Mouse (Mus musculus) myocyte (in vitro differentiated cells): Measurements from ENCODE around the gene Ldha. TPM values are rescaled to one million over a fixed set of nuclear protein-coding genes. Genes with fewer than 3 reads are reported as not detected.

Source experiments
- H3K27me3 ChIP-seq: one replicate; pipeline ENCODE4 v1.6.1; 2011; ENCODE audit not compliant: control insufficient read depth, insufficient read depth, insufficient read length
- H3K36me3 ChIP-seq: one replicate; pipeline ENCODE4 v1.6.1; 2011; ENCODE audit not compliant: control insufficient read depth, insufficient read depth
- H3K4me2 ChIP-seq: one replicate; pipeline ENCODE4 v1.6.1; 2011; ENCODE audit warnings: low read depth, control low read depth
- H3K4me3 ChIP-seq: one replicate; pipeline ENCODE4 v1.5.1; 2011; ENCODE audit warnings: mild to moderate bottlenecking, control low read depth, moderate library complexity
- H3K79me2 ChIP-seq: one replicate; pipeline ENCODE4 v1.6.1; 2011; ENCODE audit not compliant: control insufficient read depth, insufficient read depth
- H3ac ChIP-seq: one replicate; pipeline ENCODE4 v1.6.1; 2011; ENCODE audit not compliant: control insufficient read depth, insufficient read length
- CEBPB ChIP-seq: IDR thresholded peaks from 2 replicates; pipeline ENCODE4 v1.6.1; 2011; ENCODE audit warnings: mild to moderate bottlenecking, moderate library complexity; ENCODE audit not compliant: poor library complexity, insufficient read depth, severe bottlenecking
- E2F4 ChIP-seq: IDR thresholded peaks from one replicate; pipeline ENCODE4 v1.6.1; 2011; ENCODE audit warnings: mild to moderate bottlenecking, control low read depth, moderate library complexity; ENCODE audit not compliant: insufficient read depth
- MAX ChIP-seq: IDR thresholded peaks from one replicate; pipeline ENCODE4 v1.6.1; 2011; ENCODE audit warnings: low read depth, mild to moderate bottlenecking, control low read depth
- MYOD1 ChIP-seq, 3 experiments: IDR thresholded peaks; one replicate each; pipeline ENCODE4 v1.6.1; 2011; ENCODE audit warnings: control low read depth in 2 of 3, low read depth in 2 of 3, mild to moderate bottlenecking in 2 of 3, moderate library complexity in 1 of 3; ENCODE audit not compliant: insufficient read length in 2 of 3, control insufficient read depth in 1 of 3
- MYOG ChIP-seq, 3 experiments: IDR thresholded peaks; one replicate each; pipeline ENCODE4 v1.6.1; 2011; ENCODE audit warnings: control low read depth in 2 of 3, low read depth in 2 of 3, mild to moderate bottlenecking in 2 of 3; ENCODE audit not compliant: insufficient read length in 2 of 3, control insufficient read depth in 1 of 3, insufficient read depth in 1 of 3
- POLR2A ChIP-seq: IDR thresholded peaks from one replicate; pipeline ENCODE4 v1.6.1; 2011; ENCODE audit warnings: low read depth, mild to moderate bottlenecking, control low read depth, moderate library complexity; ENCODE audit not compliant: insufficient read length
- POLR2AphosphoS2 ChIP-seq: IDR thresholded peaks from one replicate; pipeline ENCODE4 v1.6.1; 2011; ENCODE audit warnings: low read depth, control low read depth; ENCODE audit not compliant: insufficient read length
- REST ChIP-seq: IDR thresholded peaks from one replicate; pipeline ENCODE4 v1.6.1; 2011; ENCODE audit warnings: mild to moderate bottlenecking, control low read depth, moderate library complexity; ENCODE audit not compliant: insufficient read depth, insufficient read length
- SRF ChIP-seq: IDR thresholded peaks from one replicate; pipeline ENCODE4 v1.6.1; 2011; ENCODE audit warnings: low read depth; ENCODE audit not compliant: control insufficient read depth, insufficient read length
- TCF12 ChIP-seq: IDR thresholded peaks from one replicate; pipeline ENCODE4 v1.6.1; 2011; ENCODE audit warnings: mild to moderate bottlenecking, control low read depth; ENCODE audit not compliant: poor library complexity, insufficient read depth, severe bottlenecking
- TCF3 ChIP-seq: IDR thresholded peaks from one replicate; pipeline ENCODE4 v1.6.1; 2011; ENCODE audit warnings: low read depth, control low read depth; ENCODE audit not compliant: insufficient read length
- USF1 ChIP-seq: IDR thresholded peaks from one replicate; pipeline ENCODE4 v1.6.1; 2011; ENCODE audit warnings: low read depth, mild to moderate bottlenecking, control low read depth, moderate library complexity
- polyA plus RNA-seq: library from polyadenylated mRNA; unstranded; fragments of >200 nt; fragmentation: generic; extraction: Trizol; gene quantifications from one replicate; pipeline ENCODE4 v1.2.1, GENCODE M21; 2012; ENCODE audit warnings: missing spikeins

The Ldha gene
- polyA plus RNA-seq, 1 experiment = 1,758 TPM

GRCm38 (mm10) chr7:46834994-46835610 is 6.2 kb upstream of the Ldha start:
- H3ac ChIP-seq = no peak overlapping the region
- H3K79me2 ChIP-seq = no peaks in the 10 kb centered on the region
- H3K4me2 ChIP-seq = no peak overlapping the region

GRCm38 (mm10) chr7:46836357-46836756 is 4.9 kb upstream of the Ldha start:
- Histone ChIP-seq H3K36me3 (no peaks in the 10 kb centered on the region), H3K4me2 (no peak overlapping the region), H3K79me2 (no peaks in the 10 kb centered on the region), H3ac (no peak overlapping the region), H3K4me3 (no peak overlapping the region), H3K27me3 (no peaks in the 10 kb centered on the region)
- TF ChIP-seq CEBPB = no peak
- no peak for TF ChIP-seq POLR2A
- no peak for TF ChIP-seq SRF
- TF ChIP-seq TCF12 = no peak
- no peak for TF ChIP-seq USF1
- TF ChIP-seq MAX = no peak
- no peak for TF ChIP-seq REST
- TF ChIP-seq MYOD1 (IDR thresholded peaks at IDR 0.05; ENCODE audit: control insufficient read depth in 1 of 3, insufficient read length in 2 of 3, low read depth in 2 of 3) = no peak
- no peak for TF ChIP-seq POLR2AphosphoS2

More at GRCm38 (mm10) chr7:46834994-46835610, 6.2 kb upstream of the Ldha start:
- Histone ChIP-seq H3K36me3 (no peaks in the 10 kb centered on the region), H3K4me3 (no peak overlapping the region), H3K27me3 (no peaks in the 10 kb centered on the region)
- peak in 1 of 3 experiments; percentile 9 for TF ChIP-seq MYOD1 (IDR thresholded peaks at IDR 0.05; ENCODE audit: control insufficient read depth in 1 of 3, insufficient read length in 2 of 3, low read depth in 2 of 3)
- TF ChIP-seq POLR2AphosphoS2 = no peak
- TF ChIP-seq MYOG (IDR thresholded peaks at IDR 0.05; ENCODE audit: control insufficient read depth in 1 of 3, insufficient read depth in 1 of 3, insufficient read length in 2 of 3, low read depth in 2 of 3) = peak in 1 of 3 experiments; percentile 16

- no peaks in the 10 kb centered on the region for H3K27me3 ChIP-seq
- no peak overlapping the region for H3ac ChIP-seq
- H3K4me2 ChIP-seq = no peak overlapping the region
- H3K79me2 ChIP-seq = no peaks in the 10 kb centered on the region
- no peaks in the 10 kb centered on the region for H3K36me3 ChIP-seq
- TF ChIP-seq TCF12 (no peak), POLR2AphosphoS2 (no peak), MAX (no peak), REST (no peak)
- H3K4me3 ChIP-seq = no peak overlapping the region
Measured at GRCm38 (mm10) chr7:46837073-46837472, 4.2 kb upstream of the Ldha start.

GRCm38 (mm10) chr7:46838104-46838671 is 3.1 kb upstream of the Ldha start:
- H3K4me3 ChIP-seq = peak overlapping the region; percentile 13
- H3K27me3 ChIP-seq = no peaks in the 10 kb centered on the region
- peak overlapping the region; percentile 86 for H3K4me2 ChIP-seq
- no peaks in the 10 kb centered on the region for H3K36me3 ChIP-seq
- no peak overlapping the region for H3ac ChIP-seq
- H3K79me2 ChIP-seq = no peaks in the 10 kb centered on the region
- TF ChIP-seq CEBPB (no peak), POLR2A (peak; percentile 49)

GRCm38 (mm10) chr7:46838891-46839302 is 2.4 kb upstream of the Ldha start:
- H3ac ChIP-seq = no peak overlapping the region

GRCm38 (mm10) chr7:46839446-46839845 is 1.8 kb upstream of the Ldha start:
- peak overlapping the region; percentile 86 for H3K4me2 ChIP-seq
- no peaks in the 10 kb centered on the region for H3K27me3 ChIP-seq
- H3K4me3 ChIP-seq = peak overlapping the region; percentile 13
- no peaks in the 10 kb centered on the region for H3K79me2 ChIP-seq
- H3ac ChIP-seq = no peak overlapping the region
- TF ChIP-seq POLR2A (no peak), E2F4 (no peak), USF1 (no peak), MYOD1 (IDR thresholded peaks at IDR 0.05; ENCODE audit: control insufficient read depth in 1 of 3, insufficient read length in 2 of 3, low read depth in 2 of 3) (no peak), POLR2AphosphoS2 (no peak), SRF (no peak), REST (no peak), TCF12 (no peak), MAX (no peak), TCF3 (no peak), CEBPB (no peak), MYOG (IDR thresholded peaks at IDR 0.05; ENCODE audit: control insufficient read depth in 1 of 3, insufficient read depth in 1 of 3, insufficient read length in 2 of 3, low read depth in 2 of 3) (no peak)
- no peaks in the 10 kb centered on the region for H3K36me3 ChIP-seq

More at GRCm38 (mm10) chr7:46838891-46839302, 2.4 kb upstream of the Ldha start:
- H3K36me3 ChIP-seq = no peaks in the 10 kb centered on the region
- H3K79me2 ChIP-seq = no peaks in the 10 kb centered on the region
- H3K27me3 ChIP-seq = no peaks in the 10 kb centered on the region
- TF ChIP-seq TCF12 (no peak), POLR2AphosphoS2 (peak; percentile 9), POLR2A (peak; percentile 13)
- H3K4me3 ChIP-seq = peak overlapping the region; percentile 13
- H3K4me2 ChIP-seq = peak overlapping the region; percentile 86
